Mouse (Mus musculus): Measurements from ENCODE around the gene Hes7. TPM values are rescaled to one million over a fixed set of nuclear protein-coding genes. Genes with fewer than 3 reads are reported as not detected.
A peak's percentile ranks its signal among the peaks of the same experiment; 100 is the strongest.

Hes7 gene
- total and polyA plus RNA-seq, 3 experiments, result 0.08 to 1.4 TPM; not detected in 1

DNA sequence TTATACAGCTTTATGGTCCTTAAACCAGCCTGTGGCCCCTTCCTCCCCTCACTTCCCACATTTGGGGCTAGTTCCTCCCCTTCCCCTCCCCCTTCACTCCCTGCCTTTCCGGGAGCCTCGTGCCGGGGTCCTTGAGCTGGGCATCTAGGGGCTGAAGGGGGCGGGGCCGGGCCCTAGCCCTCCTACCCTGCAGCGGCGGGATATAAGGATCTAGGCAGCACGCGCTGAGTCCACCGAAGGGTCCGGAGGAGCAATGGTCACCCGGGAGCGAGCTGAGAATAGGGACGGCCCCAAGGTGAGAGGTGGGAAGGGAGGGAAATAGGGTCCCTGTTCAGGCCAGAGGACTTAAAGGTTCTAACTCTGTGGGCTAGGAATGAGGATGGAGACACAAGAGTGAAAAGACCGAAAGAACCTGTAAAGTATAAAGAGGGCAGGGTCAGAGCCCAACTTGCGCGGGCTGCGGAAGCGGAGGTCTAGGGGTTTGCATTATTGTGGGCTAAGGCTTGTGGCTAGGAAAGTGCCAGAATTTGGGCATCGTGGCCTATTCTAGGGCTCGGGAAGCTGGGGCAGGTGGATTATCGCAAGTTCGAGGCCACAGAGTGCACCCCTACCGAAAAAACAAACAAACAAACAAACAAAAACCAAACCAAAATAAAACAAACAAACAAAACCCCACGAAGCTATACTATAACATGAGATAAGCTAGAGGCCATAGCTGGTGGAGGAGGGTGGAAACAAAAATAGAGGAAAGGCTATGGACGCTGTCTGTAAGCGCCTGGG lies at the start of gene Hes7 (continued):
- TF ChIP-seq SIN3A (IDR thresholded peaks at IDR 0.05; ENCODE audit: low read length), result peak; percentile 46
- 0 out of 2 replicates have a peak, but pooled peaks have one; percentile 10 for TF ChIP-seq GATA1 (IDR thresholded peaks at IDR 0.05; ENCODE audit: low read depth, low read length)
- no peak for TF ChIP-seq MEF2A (IDR thresholded peaks at IDR 0.05; ENCODE audit: extremely low read depth, insufficient replicate concordance, low read depth, low read length, poor library complexity, severe bottlenecking)

DNA sequence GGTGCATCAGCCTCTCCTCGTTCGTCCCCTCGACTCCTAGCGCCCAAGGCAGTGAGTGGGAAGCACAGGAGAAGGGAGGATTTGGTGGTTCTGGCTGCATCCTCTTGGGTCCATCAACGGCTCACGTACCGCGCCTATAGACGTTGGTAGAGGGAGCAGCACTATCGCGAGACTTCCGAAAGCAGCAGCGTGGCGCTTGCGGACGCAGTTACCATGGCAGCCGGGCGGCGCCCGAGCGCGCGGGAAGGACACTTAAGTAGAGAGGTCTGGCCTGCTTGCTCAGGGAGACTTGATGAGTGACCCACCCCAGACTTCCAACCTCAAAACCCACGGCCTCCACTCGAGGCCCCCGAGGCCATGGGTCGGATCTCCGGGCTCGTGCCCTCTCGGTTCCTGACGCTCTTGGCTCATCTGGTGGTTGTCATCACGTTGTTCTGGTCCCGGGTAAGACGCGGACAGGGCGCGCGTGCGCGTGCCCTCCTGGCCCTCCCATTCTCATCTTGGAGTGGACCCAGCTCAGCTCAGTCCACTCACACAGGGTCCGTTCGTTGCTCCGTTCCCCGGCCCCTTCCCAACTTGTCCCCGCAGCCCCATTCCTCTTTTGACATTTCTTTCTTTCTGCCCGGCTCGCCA lies 49.5 kb upstream of the Hes7 start, which contains the start of gene Tmem107:
TSS of gene Tmem107 (plus strand) at position 217 of the 633 bp plus-strand sequence.
- peaks cover 0 to 2% of the 10 kb centered on the region in 2 experiments; a peak in 1 of 4 replicates for H3K4me1 ChIP-seq (ENCODE audit: control insufficient read depth in 1 of 2, insufficient read depth in 2 of 2, low read length in 2 of 2)
- peak; percentile 99 for DNase-seq (ENCODE audit: low read depth, low spot score)
- peak within 1 kb of the TSS; percentile 70 to 75 for H3K4me3 ChIP-seq (ENCODE audit: control insufficient read depth in 1 of 2, insufficient read depth in 1 of 2, low read depth in 2 of 2, low read length in 2 of 2)
- peaks cover 5% of the 10 kb centered on the region; the same call in 1 of the 2 replicates for H3K79me2 ChIP-seq (ENCODE audit: control insufficient read depth, insufficient read depth, low read length, poor library complexity)
- no peaks in the 10 kb centered on the region for H3K9me3 ChIP-seq (replicated peaks; ENCODE audit: insufficient read depth, low read length)
- H3K27ac ChIP-seq (ENCODE audit: control insufficient read depth, low read depth, low read length), result peak within 1 kb of the TSS; percentile 68
- peak within 1 kb of the TSS; percentile 79 for H3K9ac ChIP-seq (ENCODE audit: control insufficient read depth, low read depth, low read length, poor library complexity, severe bottlenecking)
- no peaks in the 10 kb centered on the region for H3K27me3 ChIP-seq (ENCODE audit: control insufficient read depth in 1 of 2, insufficient read depth in 2 of 2, low read length in 2 of 2)
- peaks cover 0 to 2% of the 10 kb centered on the region in 2 experiments; a peak in 1 of 4 replicates for H3K36me3 ChIP-seq (ENCODE audit: control insufficient read depth in 1 of 2, insufficient read depth in 2 of 2, low read length in 2 of 2)
- no peak for TF ChIP-seq BHLHE40 (IDR thresholded peaks at IDR 0.05; ENCODE audit: borderline replicate concordance, low read depth, low read length)
- no peak for TF ChIP-seq JUND (IDR thresholded peaks at IDR 0.05; ENCODE audit: low read depth, low read length)
- TF ChIP-seq MYB (IDR thresholded peaks at IDR 0.05; ENCODE audit: low read depth, low read length), result no peak
- peak; percentile 47; the same call in 1 of the 2 replicates for TF ChIP-seq ZMIZ1 (IDR thresholded peaks at IDR 0.05; ENCODE audit: low read depth, low read length)
- TF ChIP-seq GABPA (IDR thresholded peaks at IDR 0.05; ENCODE audit: low read depth, low read length), result no peak
- TF ChIP-seq MYC (IDR thresholded peaks at IDR 0.05; ENCODE audit: low read depth, low read length), result peak; percentile 86
- no peak for TF ChIP-seq UBTF (IDR thresholded peaks at IDR 0.05; ENCODE audit: borderline replicate concordance, insufficient read depth, low read depth, low read length)
- no peak for TF ChIP-seq TAL1 (IDR thresholded peaks at IDR 0.05; ENCODE audit: low read length)
- no peak for TF ChIP-seq USF1 (IDR thresholded peaks at IDR 0.05; ENCODE audit: low read depth, low read length)
- TF ChIP-seq RCOR1 (IDR thresholded peaks at IDR 0.05; ENCODE audit: low read depth, low read length), result no peak
- TF ChIP-seq MEF2A (IDR thresholded peaks at IDR 0.05; ENCODE audit: extremely low read depth, insufficient replicate concordance, low read depth, low read length, poor library complexity, severe bottlenecking), result no peak
- TF ChIP-seq MAFK (IDR thresholded peaks at IDR 0.05; ENCODE audit: borderline replicate concordance, low read depth, low read length), result no peak
- TF ChIP-seq ELF1 (IDR thresholded peaks at IDR 0.05; ENCODE audit: low read depth, low read length), result 0 out of 2 replicates have a peak, but pooled peaks have one; percentile 30
- TF ChIP-seq KAT2A (conservative IDR thresholded peaks at IDR 0.05; ENCODE audit: low read depth, low read length), result no peak
- TF ChIP-seq MAX (IDR thresholded peaks at IDR 0.05; ENCODE audit: low read length), result peak; percentile 89
- no peak for TF ChIP-seq ZC3H11A (IDR thresholded peaks at IDR 0.05; ENCODE audit: low read depth, low read length)
- peak; percentile 95 for TF ChIP-seq MXI1 (IDR thresholded peaks at IDR 0.05; ENCODE audit: low read depth, low read length)
- peak; percentile 85 for TF ChIP-seq TBP (IDR thresholded peaks at IDR 0.05; ENCODE audit: low read depth, low read length)
- TF ChIP-seq CHD2 (IDR thresholded peaks at IDR 0.05; ENCODE audit: low read length), result peak; percentile 95
- TF ChIP-seq SMC3 (IDR thresholded peaks at IDR 0.05; ENCODE audit: low read depth, low read length), result no peak
- TF ChIP-seq SIN3A (IDR thresholded peaks at IDR 0.05; ENCODE audit: low read length), result peak; percentile 98
- TF ChIP-seq NELFE (IDR thresholded peaks at IDR 0.05; ENCODE audit: low read depth, low read length), result peak; percentile 81
- no peak for TF ChIP-seq RAD21 (IDR thresholded peaks at IDR 0.05; ENCODE audit: low read depth, low read length)
- peak; percentile 86 for TF ChIP-seq NRF1 (IDR thresholded peaks at IDR 0.05; ENCODE audit: insufficient read depth, low read depth, low read length, poor library complexity, severe bottlenecking)
- TF ChIP-seq USF2 (IDR thresholded peaks at IDR 0.05; ENCODE audit: borderline replicate concordance in 1 of 2, insufficient read depth in 1 of 2, low read depth in 1 of 2, low read length in 2 of 2), result no peak
- TF ChIP-seq POLR2AphosphoS5 (IDR thresholded peaks at IDR 0.05; ENCODE audit: borderline replicate concordance, low read depth, low read length), result no peak
- no peak for TF ChIP-seq ZKSCAN1 (IDR thresholded peaks at IDR 0.05; ENCODE audit: low read depth, low read length)
- TF ChIP-seq EP300 (IDR thresholded peaks at IDR 0.05; ENCODE audit: low read depth in 1 of 2, low read length in 2 of 2), result no peak
- peak; percentile 68 for TF ChIP-seq HCFC1 (IDR thresholded peaks at IDR 0.05; ENCODE audit: low read depth, low read length)
- peak; percentile 75 to 94 for TF ChIP-seq POLR2A (IDR thresholded peaks at IDR 0.05; ENCODE audit: control insufficient read depth in 1 of 2, insufficient read depth in 1 of 2, low read depth in 1 of 2, low read length in 2 of 2, poor library complexity in 1 of 2)
- TF ChIP-seq CTCF (IDR thresholded peaks at IDR 0.05 in 2 of 3, conservative IDR thresholded peaks at IDR 0.05 in 1 of 3; ENCODE audit: control insufficient read depth in 1 of 3, insufficient read depth in 1 of 3, low read depth in 2 of 3, low read length in 3 of 3, poor library complexity in 1 of 3, severe bottlenecking in 1 of 3), result no peak
